Mouse (Mus musculus): Measurements from ENCODE around the gene Sphk1. TPM values are rescaled to one million over a fixed set of nuclear protein-coding genes. Genes with fewer than 3 reads are reported as not detected.

The Sphk1 gene
- polyA plus RNA-seq, 1 experiment from 2014 or later, result 4.1 TPM

DNA sequence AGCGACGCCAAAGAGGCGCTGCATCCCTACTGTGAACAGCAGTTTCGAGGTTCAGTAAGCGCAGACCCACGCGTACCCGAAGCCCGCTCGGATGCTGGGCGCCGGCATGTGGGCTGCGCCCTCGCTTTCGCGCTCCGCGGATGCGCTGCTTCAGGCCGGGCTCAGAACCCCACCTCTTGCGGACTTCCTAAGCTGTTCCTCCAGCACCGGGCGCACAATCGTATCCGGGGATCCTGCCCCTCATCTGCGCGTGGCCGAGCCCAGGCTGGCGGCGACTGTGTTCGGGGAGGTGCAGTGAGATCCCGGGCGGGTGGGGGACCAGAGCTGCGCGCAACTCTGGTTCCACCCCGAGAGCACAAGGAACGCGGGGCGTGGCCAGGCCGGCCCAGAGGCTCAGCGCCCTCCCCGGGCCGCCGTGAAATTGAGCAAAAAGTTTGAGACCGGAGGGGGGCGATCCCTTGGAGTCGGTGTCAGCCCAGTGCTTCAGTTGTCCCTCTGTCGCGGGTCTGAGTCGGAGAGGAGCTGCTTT lies 2.1 kb downstream of the Sphk1 start:
- Histone ChIP-seq H3K9ac (peak overlapping the region; percentile 35), H3K4me3 (replicated peaks; ENCODE audit: low read length) (peak overlapping the region; percentile 36), H3K36me3 (replicated peaks; ENCODE audit: control insufficient read depth, insufficient read depth) (peaks cover 11% of the 10 kb centered on the region), H3K27ac (no peak overlapping the region), H3K4me1 (replicated peaks; ENCODE audit: control insufficient read depth, insufficient read depth, low read length) (peaks cover 30% of the 10 kb centered on the region), H3K9me3 (ENCODE audit: control insufficient read depth, low read length) (no peaks in the 10 kb centered on the region), H3K4me2 (replicated peaks) (peak overlapping the region; percentile 70), H3K27me3 (ENCODE audit: control insufficient read depth, insufficient read depth, low read length) (peaks cover 49% of the 10 kb centered on the region)
- ATAC-seq (ENCODE audit: low FRiP score) (no peak), DNase-seq (ENCODE audit: low spot score) (peak; percentile 47)
- WGBS, result under 1% methylated on average over 50 of the region's 50 CpGs

DNA sequence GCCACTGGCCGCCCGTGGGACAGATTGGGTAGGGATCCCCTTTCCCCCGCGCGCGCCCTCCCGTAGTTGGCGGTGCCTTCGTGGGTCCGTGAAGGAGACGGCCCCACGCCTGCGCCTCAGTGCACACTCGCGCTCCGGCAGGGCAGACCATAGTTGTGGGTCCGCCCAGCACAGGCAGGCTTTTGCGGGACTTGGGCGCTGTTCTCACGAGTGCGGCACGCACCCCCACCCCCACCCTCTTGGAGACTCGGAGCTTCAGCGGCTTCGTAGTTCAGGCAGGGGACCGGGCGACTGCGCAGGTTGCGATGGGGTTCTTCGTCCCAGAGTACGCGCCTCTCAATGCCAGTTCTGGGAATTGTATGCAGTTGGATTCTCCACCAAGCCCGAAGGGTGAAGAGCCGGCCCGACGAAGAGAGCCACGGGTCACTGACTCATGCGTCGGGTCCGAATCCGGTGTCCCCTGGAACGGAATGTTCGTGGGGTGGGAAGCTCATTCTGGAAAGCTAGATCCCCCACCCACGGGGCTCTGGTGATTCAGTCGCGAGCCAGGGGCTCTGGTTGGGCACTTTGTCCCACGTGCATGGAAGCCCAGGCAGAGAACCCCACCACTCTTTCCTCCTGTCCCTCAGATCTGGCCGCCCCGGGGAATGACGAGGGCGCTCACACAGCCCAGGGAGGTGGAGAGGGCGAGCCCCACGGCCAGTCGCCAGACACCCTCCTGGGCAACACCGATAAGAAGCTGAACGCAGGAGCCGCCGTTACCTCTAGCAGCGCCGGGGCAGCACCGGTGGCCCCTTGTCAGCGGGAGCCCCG lies 2.8 kb downstream of the Sphk1 start:
- Histone ChIP-seq H3K27me3 (ENCODE audit: control insufficient read depth, insufficient read depth, low read length) (peaks cover 49% of the 10 kb centered on the region), H3K4me1 (replicated peaks; ENCODE audit: control insufficient read depth, insufficient read depth, low read length) (peaks cover 30% of the 10 kb centered on the region), H3K9ac (peak overlapping the region; percentile 35), H3K9me3 (ENCODE audit: control insufficient read depth, low read length) (no peaks in the 10 kb centered on the region), H3K36me3 (replicated peaks; ENCODE audit: control insufficient read depth, insufficient read depth) (peaks cover 18% of the 10 kb centered on the region), H3K4me3 (replicated peaks; ENCODE audit: low read length) (peak overlapping the region; percentile 36), H3K4me2 (replicated peaks) (peak overlapping the region; percentile 70), H3K27ac (no peak overlapping the region)
- DNase-seq (ENCODE audit: low spot score) (no peak), ATAC-seq (ENCODE audit: low FRiP score) (no peak; the same call in 1 of the 2 replicates)
- 1% methylated on average over 61 of the region's 63 CpGs for WGBS

DNA sequence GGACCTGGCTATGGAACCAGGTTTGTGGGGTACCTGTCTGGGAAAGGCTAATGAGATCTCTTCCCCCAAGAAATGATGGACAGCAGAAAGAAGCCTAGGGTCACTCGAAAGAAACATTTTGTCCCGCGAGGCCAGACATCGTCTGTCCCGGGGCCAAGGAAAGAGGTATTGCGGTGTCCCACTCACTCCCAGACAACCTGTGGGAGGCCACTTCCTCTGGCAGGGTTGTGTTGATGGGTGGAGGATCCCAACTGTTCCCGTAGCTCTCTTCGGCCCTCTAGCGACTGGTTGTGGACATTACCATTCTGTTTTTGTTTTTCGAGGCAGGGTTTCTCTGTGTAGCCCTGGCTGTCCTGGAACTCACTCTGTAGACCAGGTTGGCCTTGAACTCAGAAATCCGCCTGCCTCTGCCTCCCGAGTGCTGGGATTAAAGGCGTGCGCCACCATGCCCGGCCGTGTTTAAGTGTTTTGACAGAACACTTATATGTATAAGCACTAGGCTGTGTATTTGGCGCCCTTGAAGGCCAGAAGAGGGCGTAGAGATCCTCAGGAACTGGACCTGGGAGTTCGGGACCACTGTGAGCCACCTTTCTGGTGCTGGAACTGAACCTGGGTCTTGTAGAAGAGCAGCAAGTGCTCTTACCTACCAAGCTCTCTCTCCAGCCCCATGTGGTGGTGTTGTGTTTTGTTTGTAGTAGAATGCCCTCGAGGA lies 3.6 kb downstream of the Sphk1 start:
- H3K4me2 ChIP-seq (replicated peaks), result peak overlapping the region; percentile 70
- peaks cover 25% of the 10 kb centered on the region for H3K36me3 ChIP-seq (replicated peaks; ENCODE audit: control insufficient read depth, insufficient read depth)
- peak overlapping the region; percentile 36 for H3K4me3 ChIP-seq (replicated peaks; ENCODE audit: low read length)
- 0 out of 2 replicates have a peak, but pooled peaks have one; percentile 32 for ATAC-seq (ENCODE audit: low FRiP score)
- peaks cover 30% of the 10 kb centered on the region for H3K4me1 ChIP-seq (replicated peaks; ENCODE audit: control insufficient read depth, insufficient read depth, low read length)
- no peaks in the 10 kb centered on the region for H3K9me3 ChIP-seq (ENCODE audit: control insufficient read depth, low read length)
- peak; percentile 80 for DNase-seq (ENCODE audit: low spot score)
- WGBS, result 19% methylated on average over 19 of the region's 20 CpGs
- peak overlapping the region; percentile 35; the same call in 1 of the 2 replicates for H3K9ac ChIP-seq
- no peak overlapping the region for H3K27ac ChIP-seq
- peaks cover 49% of the 10 kb centered on the region for H3K27me3 ChIP-seq (ENCODE audit: control insufficient read depth, insufficient read depth, low read length)

DNA sequence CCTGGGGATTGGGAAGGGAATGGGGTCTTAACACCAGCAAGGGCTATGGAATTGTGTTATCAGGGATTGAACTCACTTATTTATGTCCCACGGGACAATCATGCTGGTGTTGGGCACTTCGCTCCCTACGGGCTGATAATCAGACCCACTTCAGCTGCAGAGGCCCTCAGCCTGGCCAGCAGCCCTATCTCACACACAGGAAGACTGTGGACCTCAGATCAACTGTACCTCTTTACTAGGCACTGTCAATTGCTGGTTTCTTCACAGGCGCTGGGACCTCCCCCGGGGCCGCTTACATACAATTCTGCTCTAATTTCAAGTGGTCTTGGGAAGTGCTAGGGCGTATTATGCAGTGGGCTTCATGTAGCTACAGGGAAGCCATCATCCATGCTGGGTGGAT lies 6.0 kb downstream of the Sphk1 start:
- ATAC-seq (ENCODE audit: low FRiP score) (no peak), DNase-seq (ENCODE audit: low spot score) (no peak)
- H3K9ac ChIP-seq, result no peak overlapping the region
- no peak overlapping the region for H3K4me2 ChIP-seq (replicated peaks)
- no peaks in the 10 kb centered on the region for H3K9me3 ChIP-seq (ENCODE audit: control insufficient read depth, low read length)
- no peak overlapping the region for H3K4me3 ChIP-seq (replicated peaks; ENCODE audit: low read length)
- WGBS, result 89% methylated on average over 7 of the region's 7 CpGs
- peaks cover 49% of the 10 kb centered on the region for H3K36me3 ChIP-seq (replicated peaks; ENCODE audit: control insufficient read depth, insufficient read depth)
- peaks cover 35% of the 10 kb centered on the region for H3K27me3 ChIP-seq (ENCODE audit: control insufficient read depth, insufficient read depth, low read length)
- peaks cover 17% of the 10 kb centered on the region for H3K4me1 ChIP-seq (replicated peaks; ENCODE audit: control insufficient read depth, insufficient read depth, low read length)
- H3K27ac ChIP-seq, result no peak overlapping the region

DNA sequence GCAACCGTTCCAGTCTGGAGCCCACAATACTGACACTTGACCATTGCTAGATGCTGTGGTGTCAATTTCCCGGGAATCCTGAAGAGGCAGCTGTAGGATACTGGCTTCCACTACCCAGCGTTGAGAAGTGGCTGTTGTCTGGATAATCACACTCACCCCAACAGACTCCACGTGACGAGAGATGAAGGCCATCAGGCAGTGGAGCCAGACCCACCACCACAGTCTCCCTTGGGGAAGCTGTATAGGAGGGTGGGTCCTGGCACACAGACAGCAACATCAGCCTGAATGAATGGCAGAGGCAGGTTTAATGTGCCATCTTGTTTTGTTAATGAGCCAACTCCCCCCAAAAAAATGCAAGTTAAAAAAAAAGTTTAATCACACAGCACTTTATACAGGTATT lies 6.7 kb downstream of the Sphk1 start:
- 66% methylated on average over 5 of the region's 5 CpGs for WGBS
- DNase-seq (ENCODE audit: low spot score) (no peak), ATAC-seq (ENCODE audit: low FRiP score) (no peak)
- Histone ChIP-seq H3K27me3 (ENCODE audit: control insufficient read depth, insufficient read depth, low read length) (peaks cover 28% of the 10 kb centered on the region), H3K4me2 (replicated peaks) (no peak overlapping the region), H3K27ac (no peak overlapping the region), H3K4me1 (replicated peaks; ENCODE audit: control insufficient read depth, insufficient read depth, low read length) (peaks cover 13% of the 10 kb centered on the region), H3K4me3 (replicated peaks; ENCODE audit: low read length) (no peak overlapping the region), H3K9ac (no peak overlapping the region), H3K36me3 (replicated peaks; ENCODE audit: control insufficient read depth, insufficient read depth) (peaks cover 56% of the 10 kb centered on the region), H3K9me3 (ENCODE audit: control insufficient read depth, low read length) (no peaks in the 10 kb centered on the region)

DNA sequence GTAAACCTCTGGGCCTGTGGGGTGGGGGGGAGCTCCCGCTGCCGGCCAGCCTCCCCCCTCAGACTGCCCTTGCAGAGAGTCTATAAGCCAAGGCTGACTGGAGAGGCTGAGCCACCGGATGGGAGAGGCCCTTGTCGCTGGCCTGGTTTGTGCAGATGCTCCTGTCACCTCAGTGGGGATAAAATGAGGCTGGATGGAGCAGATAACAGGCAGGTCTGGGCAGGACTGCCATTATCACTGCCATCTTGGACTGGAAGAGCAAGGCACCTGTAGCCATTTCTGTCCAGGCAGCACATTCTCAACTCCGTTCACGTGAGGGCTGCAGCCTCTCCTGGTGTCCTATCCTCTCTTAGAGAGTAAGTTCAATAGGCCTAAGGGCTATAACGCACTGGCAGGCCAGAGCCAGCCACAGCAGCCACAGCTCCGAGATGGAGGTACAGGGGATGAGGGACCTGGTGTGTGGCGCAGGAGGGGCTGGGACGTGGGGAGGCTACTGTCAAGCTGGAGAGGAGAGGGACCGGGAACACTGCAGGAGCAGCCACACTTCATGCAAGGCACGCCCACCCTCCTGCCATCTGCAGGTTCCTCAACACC lies 7.5 kb downstream of the Sphk1 start:
- ATAC-seq (ENCODE audit: low FRiP score), result no peak
- H3K9ac ChIP-seq, result no peak overlapping the region
- WGBS, result 90% methylated on average over 12 of the region's 12 CpGs
- H3K27me3 ChIP-seq (ENCODE audit: control insufficient read depth, insufficient read depth, low read length), result peaks cover 19% of the 10 kb centered on the region
- H3K4me2 ChIP-seq (replicated peaks), result no peak overlapping the region
- DNase-seq (ENCODE audit: low spot score), result no peak
- no peaks in the 10 kb centered on the region for H3K9me3 ChIP-seq (ENCODE audit: control insufficient read depth, low read length)
- peaks cover 65% of the 10 kb centered on the region for H3K36me3 ChIP-seq (replicated peaks; ENCODE audit: control insufficient read depth, insufficient read depth)
- peaks cover 8% of the 10 kb centered on the region for H3K4me1 ChIP-seq (replicated peaks; ENCODE audit: control insufficient read depth, insufficient read depth, low read length)
- H3K27ac ChIP-seq, result no peak overlapping the region
- no peak overlapping the region for H3K4me3 ChIP-seq (replicated peaks; ENCODE audit: low read length)

DNA sequence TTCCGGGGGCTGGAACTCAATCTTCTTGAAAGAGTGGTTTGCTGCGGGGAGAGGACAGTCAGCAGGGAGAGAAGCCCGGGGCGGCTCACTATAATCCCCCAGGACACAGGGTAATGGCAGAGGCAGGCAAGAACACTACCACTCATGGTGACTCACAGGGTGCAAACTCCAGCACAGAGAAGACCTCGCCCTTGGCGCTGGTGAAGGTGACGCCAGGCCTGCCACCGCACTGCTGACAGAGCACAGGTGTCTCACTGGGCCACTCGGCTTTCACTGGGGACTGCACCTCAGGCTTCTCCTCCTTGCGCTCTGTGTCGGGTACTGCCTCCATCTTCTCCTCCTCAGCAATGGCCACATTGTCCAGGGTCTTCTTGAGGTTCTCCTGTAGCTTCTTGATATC lies 10.5 kb downstream of the Sphk1 start:
- H3K4me3 ChIP-seq (replicated peaks; ENCODE audit: low read length), result no peak overlapping the region
- H3K27ac ChIP-seq, result no peak overlapping the region
- WGBS, result 98% methylated on average over 11 of the region's 11 CpGs
- H3K9ac ChIP-seq, result no peak overlapping the region
- H3K9me3 ChIP-seq (ENCODE audit: control insufficient read depth, low read length), result no peaks in the 10 kb centered on the region
- no peak overlapping the region for H3K4me2 ChIP-seq (replicated peaks)
- H3K27me3 ChIP-seq (ENCODE audit: control insufficient read depth, insufficient read depth, low read length), result no peaks in the 10 kb centered on the region
- DNase-seq (ENCODE audit: low spot score) (no peak), ATAC-seq (ENCODE audit: low FRiP score) (no peak)
- no peaks in the 10 kb centered on the region for H3K4me1 ChIP-seq (replicated peaks; ENCODE audit: control insufficient read depth, insufficient read depth, low read length)
- H3K36me3 ChIP-seq (replicated peaks; ENCODE audit: control insufficient read depth, insufficient read depth), result peaks cover 91% of the 10 kb centered on the region

DNA sequence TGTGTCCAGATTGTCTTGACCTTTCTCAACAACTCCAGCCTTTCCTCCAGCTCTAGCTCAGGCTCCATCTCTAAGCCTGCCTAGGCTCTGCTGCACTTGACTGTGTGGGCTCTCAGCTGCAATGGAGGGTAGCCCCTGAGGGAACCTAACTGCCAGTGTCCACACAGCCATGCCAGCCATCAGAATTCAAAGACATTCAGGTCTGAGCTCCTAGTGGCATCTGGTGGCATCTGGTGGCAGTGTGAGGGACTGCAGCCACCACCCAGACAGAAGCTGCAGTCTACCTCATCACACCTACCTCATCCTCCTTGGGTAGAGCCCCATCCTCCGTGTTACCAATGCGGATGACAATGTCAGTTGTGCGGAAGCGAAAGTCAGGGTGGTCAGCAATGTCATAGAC lies 12.4 kb downstream of the Sphk1 start:
- Histone ChIP-seq H3K27me3 (ENCODE audit: control insufficient read depth, insufficient read depth, low read length) (no peaks in the 10 kb centered on the region), H3K4me3 (replicated peaks; ENCODE audit: low read length) (no peak overlapping the region), H3K4me2 (replicated peaks) (no peak overlapping the region), H3K4me1 (replicated peaks; ENCODE audit: control insufficient read depth, insufficient read depth, low read length) (no peaks in the 10 kb centered on the region), H3K36me3 (replicated peaks; ENCODE audit: control insufficient read depth, insufficient read depth) (peaks cover 92% of the 10 kb centered on the region), H3K9me3 (ENCODE audit: control insufficient read depth, low read length) (no peaks in the 10 kb centered on the region), H3K27ac (no peak overlapping the region), H3K9ac (no peak overlapping the region)
- ATAC-seq (ENCODE audit: low FRiP score) (peak; percentile 18; the same call in 1 of the 2 replicates), DNase-seq (ENCODE audit: low spot score) (peak; percentile 58)
- 77% methylated on average over 4 of the region's 4 CpGs for WGBS
